Mouse (Mus musculus) erythroblast, adult 5-6 weeks (primary cell): ENCODE measurements around the gene Cypt14. TPM values are rescaled to one million over a fixed set of nuclear protein-coding genes. Genes with fewer than 3 reads are reported as not detected.
"Not testable (repeated sequence)": the region's sequence is repeated elsewhere in the genome, so short reads cannot be mapped to it uniquely, and the experiment has no call there.

ENCODE experiments used
- ATAC-seq: replicated peaks from 2 replicates; pipeline ENCODE4 v1.8.0; 2016; ENCODE audit warnings: moderate number of reproducible peaks, mild to moderate bottlenecking, moderate TSS enrichment, inconsistent platforms; ENCODE audit not compliant: poor library complexity, low FRiP score, severe bottlenecking
- total RNA-seq, 2 experiments: library from RNA; stranded (forward) in 1 of 2; stranded (reverse) in 1 of 2; fragments of 150-400 nt in 1 of 2; fragments of 200-764, 138-1000 nt in 1 of 2; gene quantifications; 2 replicates each; pipeline versions ENCODE4 v1.2.3 to v1.2.4; 2015 to 2017; ENCODE audit warnings: low replicate concordance in 2 of 2

The Cypt14 gene
- not detected in 2 replicates for total RNA-seq (2015; ENCODE audit: low replicate concordance)
- total RNA-seq (2017; ENCODE audit: low replicate concordance), result not detected in 2 replicates

DNA sequence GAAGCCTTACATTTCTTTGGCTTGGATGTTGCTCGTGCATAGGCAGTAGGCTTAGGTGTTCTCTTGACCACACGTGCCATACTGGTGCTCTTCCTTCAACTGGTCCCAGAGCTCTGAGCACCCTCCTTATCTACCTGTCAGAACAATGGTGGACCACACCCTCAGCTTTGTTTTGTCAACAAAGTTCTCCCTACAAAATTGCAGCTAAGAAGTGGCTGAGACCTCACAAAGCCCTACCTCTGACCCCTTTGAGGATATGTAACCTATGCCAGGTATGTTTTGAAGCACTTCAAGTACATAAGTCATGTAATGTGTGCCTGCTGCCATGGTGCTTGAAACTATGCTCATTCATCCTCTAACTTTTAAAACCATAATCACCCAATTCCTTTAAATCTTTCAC is at the start of gene Cypt14:
Cypt14 (minus strand) TSS at position 101 of the 400 bp plus-strand sequence.
- ATAC-seq, result not testable (repeated sequence)
